Mouse (Mus musculus) splenic B cell, adult 2 months (primary cell): ENCODE data around the gene Zfp598.
A peak's percentile ranks its signal among the peaks of the same experiment; 100 is the strongest.
"Not testable (repeated sequence)": the region's sequence is repeated elsewhere in the genome, so short reads cannot be mapped to it uniquely, and the experiment has no call there.

ENCODE experiments used
- DNase-seq: peaks from one replicate; pipeline ENCODE4 v3.0.0-alpha.2; 2011; ENCODE audit warnings: low read depth, low spot score
- H3K27me3 ChIP-seq: 2 replicates; pipeline ENCODE4 v1.6.1; 2012; ENCODE audit warnings: mild to moderate bottlenecking, low read length, moderate library complexity, mixed read lengths; ENCODE audit not compliant: control insufficient read depth, poor library complexity, insufficient read depth, severe bottlenecking
- H3K36me3 ChIP-seq: 2 replicates; pipeline ENCODE4 v1.6.1; 2012; ENCODE audit warnings: mild to moderate bottlenecking, low read length, moderate library complexity, mixed read lengths; ENCODE audit not compliant: control insufficient read depth, poor library complexity, insufficient read depth, severe bottlenecking

Gene Zfp598

DNA sequence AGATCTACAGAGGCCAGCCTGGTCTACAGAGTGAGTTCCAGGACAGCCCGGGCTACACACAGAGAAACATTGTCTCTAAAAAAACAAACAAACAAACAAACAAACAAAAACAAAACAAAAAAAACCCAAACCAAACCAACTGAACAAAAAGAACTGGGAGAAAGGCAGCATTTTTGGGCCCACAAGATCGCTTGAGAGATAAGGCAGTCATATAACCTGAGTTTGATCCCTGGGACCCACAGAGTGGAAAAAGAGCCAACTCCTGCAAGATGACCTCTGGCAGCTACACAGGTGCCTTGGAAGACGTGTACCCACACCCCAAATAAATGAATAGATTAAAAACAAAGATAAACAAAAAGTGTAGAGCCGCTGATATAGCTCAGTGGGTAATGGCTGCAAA lies 14.5 kb upstream of the Zfp598 start:
- Histone ChIP-seq H3K27me3 (no peaks in the 10 kb centered on the region), H3K36me3 (no peaks in the 10 kb centered on the region)
- no peak for DNase-seq

DNA sequence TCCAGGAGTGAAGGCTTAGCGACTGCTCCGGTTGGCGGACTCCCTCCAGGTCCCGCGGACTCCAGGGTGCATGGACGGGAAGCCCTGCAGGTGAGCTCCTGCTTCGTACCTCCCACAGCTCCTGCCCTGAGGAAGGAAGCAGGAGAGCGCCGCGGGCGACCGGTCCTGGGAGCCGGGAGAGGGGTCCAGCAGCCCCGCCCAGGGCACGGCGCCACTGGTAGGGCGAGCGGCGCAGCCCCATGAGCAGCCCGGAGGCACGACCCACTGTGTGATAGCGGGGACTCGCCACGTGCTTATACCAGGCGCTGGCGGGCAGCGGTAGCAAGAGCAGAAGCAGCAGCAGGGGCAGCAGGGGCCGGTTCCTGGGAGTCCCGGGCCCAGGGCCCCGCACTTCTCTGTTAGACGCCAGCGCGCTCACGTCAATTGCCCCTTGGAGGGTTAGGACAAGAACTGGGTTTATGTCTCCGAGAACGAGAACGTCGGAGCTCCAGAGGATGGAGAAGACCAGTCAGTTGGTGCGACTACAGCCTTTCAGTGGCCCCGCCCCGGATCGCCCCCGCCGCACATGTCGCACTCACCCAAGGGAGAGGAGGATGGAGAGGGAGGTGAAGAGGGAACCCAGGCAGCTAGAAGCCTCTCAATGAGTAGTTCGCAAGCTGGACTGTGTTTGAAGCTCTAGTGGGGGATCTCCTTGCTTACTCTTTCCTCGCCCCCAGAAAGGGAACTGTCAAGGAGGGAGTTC lies 11.3 kb upstream of the Zfp598 start, which contains the start of gene Npw:
Gene Npw (minus strand): TSS at position 441 of the 742 bp plus-strand sequence.
- DNase-seq, result peak; percentile 45
- Histone ChIP-seq H3K27me3 (no peaks in the 10 kb centered on the region), H3K36me3 (no peaks in the 10 kb centered on the region)

DNA sequence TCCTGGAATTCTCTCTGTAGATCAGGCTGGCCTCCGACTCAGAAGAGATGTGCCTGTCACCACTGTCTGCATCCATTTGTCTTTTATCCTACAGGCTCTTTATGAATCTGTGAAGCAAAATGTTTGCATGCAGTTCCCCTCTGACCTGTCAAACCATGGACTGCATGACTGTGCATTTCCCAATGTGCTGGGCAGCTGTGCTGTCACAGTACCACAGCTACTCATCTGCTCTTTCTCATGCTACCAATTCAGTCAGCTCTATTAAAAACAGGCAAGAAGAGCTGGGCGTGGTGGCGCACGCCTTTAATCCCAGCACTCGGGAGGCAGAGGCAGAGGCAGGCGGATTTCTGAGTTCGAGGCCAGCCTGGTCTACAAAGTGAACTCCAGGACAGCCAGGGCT lies 2.5 kb upstream of the Zfp598 start:
- DNase-seq, H3K36me3 ChIP-seq, H3K27me3 ChIP-seq: not testable (repeated sequence)

DNA sequence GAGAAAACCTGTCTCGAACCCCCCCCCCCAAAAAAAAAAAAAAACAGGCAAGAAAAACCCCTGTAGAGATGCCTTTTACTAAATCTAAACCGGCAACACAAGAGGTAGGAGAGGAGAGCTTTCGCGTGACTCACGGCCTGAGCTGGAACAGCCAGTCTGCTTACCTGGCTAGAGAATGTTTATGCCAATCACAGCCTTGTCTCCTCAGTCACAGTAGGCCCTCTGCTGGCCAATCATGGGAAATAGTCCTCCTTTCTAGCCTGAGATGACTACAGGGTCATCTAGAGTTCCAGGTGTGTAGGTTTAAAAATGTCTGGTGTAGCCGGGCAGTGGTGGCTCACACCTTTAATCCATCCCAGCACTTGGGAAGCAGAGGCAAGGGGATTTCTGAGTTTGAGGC lies 2.1 kb upstream of the Zfp598 start:
- peak; percentile 83 for DNase-seq
- H3K27me3 ChIP-seq, result no peaks in the 10 kb centered on the region
- no peaks in the 10 kb centered on the region for H3K36me3 ChIP-seq

DNA sequence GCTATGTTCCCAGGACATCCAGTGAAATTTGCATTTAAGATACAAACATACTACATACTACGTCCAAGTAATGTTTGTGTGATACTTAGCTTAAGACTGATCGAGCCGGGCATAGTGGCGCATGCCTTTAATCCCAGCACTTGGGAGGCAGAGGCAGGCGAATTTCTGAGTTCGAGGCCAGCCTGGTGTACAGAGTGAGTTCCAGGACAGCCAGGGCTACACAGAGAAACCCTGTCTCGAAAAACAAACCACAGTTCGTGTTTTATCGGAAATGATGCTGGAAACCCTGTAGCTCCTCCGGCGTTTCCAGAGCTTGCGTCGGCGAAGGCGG lies 308 bp upstream of the Zfp598 start:
- H3K36me3 ChIP-seq, DNase-seq: not testable (repeated sequence)

DNA sequence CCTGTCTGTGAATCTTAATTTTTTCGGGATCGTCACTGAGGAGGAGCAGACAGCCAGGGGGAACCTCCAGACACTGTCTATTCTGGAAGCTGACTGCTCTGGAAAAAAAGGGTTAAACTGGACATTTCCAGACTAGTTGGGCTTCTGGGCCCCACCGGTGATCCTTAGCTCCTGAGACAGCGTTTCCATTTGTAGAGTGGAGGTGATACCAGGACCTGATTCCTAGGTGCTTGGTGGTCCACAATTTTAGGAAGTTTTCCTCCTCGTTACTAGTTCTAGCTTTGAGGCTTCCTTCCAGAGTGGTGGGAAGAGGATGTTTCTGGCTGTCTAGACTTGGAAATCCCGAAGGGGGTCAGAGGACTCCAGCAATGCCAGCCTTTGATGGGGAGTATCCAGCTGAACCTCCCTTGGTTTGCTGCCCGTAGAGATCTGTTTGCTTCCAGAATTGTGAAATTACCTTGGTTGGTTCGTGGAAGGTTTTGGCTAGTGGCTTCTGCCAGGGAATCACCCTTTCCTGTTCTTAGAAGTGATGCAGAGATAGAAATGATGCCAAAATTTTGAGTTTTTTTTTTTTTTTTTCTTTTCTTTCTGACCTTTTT lies 858 bp downstream of the Zfp598 start:
- H3K27me3 ChIP-seq, result no peaks in the 10 kb centered on the region
- no peak for DNase-seq
- H3K36me3 ChIP-seq, result no peaks in the 10 kb centered on the region

More for the DNA sequence above, 308 bp upstream of the Zfp598 start:
- not testable (repeated sequence) for H3K27me3 ChIP-seq

DNA sequence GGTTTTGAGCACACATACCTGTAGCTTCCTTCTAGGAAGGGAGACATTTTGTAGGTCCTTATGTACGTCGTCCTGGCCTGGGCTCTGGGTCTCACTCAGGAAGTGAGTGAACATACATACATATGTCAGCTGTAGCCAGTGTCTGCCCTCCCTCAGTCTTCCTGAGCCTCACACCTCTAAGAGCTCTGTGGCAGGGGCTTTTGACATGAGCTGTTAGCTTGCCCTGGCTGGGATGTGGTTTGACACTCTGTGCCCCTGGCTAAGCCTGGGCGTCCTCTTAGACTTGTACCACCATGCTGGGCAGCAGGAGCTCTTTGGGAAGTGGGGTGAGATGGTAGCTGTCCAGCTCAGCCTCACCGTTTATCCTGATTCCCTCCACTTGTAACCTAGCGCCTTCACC lies 1.9 kb downstream of the Zfp598 start:
- H3K27me3 ChIP-seq, result no peaks in the 10 kb centered on the region
- no peak for DNase-seq
- H3K36me3 ChIP-seq, result no peaks in the 10 kb centered on the region

DNA sequence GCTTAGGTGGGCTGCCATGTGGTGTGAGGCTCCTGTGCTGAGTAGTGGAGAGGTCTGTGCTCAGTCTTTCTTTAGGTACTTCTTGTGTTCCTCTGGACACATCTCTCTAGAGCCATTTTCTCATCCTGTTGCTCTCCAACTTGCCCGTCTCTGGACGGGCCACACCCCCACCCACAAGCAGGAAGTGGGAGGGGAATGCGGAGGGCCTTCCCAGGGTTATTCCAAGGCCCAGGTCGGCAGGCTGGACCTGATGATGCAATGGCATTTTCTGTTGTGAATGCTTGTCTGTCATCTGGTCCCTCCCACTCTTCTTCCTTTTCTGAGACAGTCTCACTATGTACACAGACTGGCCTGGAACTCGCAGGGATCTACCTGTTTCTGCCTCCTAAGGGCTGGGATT lies 2.7 kb downstream of the Zfp598 start:
- no peak for DNase-seq
- H3K36me3 ChIP-seq, result no peaks in the 10 kb centered on the region; the same call in none of the 2 replicates
- no peaks in the 10 kb centered on the region for H3K27me3 ChIP-seq

DNA sequence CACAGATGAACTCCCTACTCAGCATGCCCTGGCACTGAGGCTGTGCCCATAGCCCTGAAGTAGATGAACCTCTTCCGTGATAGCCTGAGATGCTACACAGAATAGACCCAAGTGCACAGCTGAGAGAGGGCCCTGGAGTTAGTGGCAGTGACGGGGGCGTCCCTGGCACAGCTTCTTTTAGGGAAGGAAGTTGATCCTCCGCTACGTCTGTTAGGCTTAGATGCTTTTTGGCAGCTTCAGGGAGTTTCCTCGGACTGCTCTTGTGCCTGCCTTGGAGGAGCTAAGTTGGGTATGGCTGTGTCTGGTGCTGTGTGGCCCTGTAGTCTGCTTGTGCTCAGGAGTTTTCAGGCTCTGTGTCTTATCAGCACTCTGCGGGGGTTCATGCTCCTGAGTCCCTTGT lies 4.8 kb downstream of the Zfp598 start:
- Histone ChIP-seq H3K27me3 (no peaks in the 10 kb centered on the region), H3K36me3 (no peaks in the 10 kb centered on the region; the same call in none of the 2 replicates)
- no peak for DNase-seq

DNA sequence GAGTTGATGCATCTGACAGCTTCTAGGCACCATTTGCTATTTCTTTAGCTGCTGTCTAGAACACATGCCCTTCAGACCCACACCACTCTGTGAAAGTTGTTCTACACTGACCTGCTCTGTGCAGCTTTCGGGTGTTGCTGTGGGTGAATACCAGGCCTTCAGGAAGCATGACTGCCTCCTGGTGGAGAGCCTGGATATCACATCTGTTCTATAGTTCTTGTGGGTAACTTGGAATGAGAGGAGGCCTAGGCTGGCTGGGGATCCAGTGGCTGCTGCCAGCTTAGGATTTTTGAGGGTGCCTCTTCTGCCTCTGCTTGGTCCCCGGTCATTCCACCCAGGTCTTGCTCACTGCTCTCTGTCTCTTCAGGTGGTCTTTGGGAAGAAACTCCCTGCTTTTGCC lies 6.7 kb downstream of the Zfp598 start:
- peaks cover 4% of the 10 kb centered on the region for H3K36me3 ChIP-seq

DNA sequence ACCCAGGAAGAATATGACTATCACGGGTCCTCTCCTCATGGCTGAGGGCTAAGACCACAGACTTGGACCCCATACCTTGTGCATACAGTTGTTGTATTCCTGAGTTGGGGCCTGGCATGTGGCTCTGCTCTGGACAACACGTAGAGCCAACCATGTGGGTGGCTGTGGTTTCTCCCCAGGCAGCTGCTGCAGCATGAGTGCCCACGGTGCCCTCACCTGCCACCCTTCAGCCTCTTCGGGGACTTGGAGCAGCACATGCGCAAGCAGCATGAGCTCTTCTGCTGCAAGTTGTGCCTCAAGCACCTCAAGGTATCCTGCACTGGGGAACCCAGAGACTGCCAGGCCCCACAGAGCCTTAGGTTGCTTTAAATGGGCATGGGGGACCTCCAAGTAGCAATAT lies 7.4 kb downstream of the Zfp598 start:
- Histone ChIP-seq H3K36me3 (peaks cover 4% of the 10 kb centered on the region), H3K27me3 (no peaks in the 10 kb centered on the region)
- DNase-seq, result no peak

More for the DNA sequence above, 6.7 kb downstream of the Zfp598 start:
- peak; percentile 85 for DNase-seq
- no peaks in the 10 kb centered on the region for H3K27me3 ChIP-seq

DNA sequence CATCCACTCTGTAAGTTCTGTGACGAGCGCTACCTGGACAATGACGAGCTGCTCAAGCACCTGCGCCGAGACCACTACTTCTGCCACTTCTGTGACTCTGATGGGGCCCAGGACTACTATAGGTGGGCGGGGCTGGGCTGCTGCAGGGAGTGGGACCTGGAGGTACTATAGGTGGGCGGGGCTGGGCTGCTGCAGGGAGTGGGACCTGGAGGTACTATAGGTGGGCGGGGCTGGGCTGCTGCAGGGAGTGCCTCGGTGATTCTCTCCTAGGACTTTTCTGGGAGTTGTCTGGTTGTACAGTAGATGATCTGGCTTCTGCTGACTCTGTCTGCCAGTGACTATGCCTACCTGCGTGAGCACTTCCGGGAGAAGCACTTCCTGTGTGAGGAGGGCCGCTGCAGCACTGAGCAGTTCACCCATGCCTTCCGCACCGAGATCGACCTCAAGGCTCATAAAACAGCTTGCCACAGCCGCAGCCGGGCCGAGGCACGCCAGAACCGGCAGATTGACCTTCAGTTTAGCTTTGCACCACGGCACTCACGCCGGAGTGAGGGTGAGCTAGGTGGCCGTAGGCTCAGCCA lies 8.1 kb downstream of the Zfp598 start:
- Histone ChIP-seq H3K36me3 (peaks cover 4% of the 10 kb centered on the region), H3K27me3 (no peaks in the 10 kb centered on the region)
- no peak for DNase-seq

DNA sequence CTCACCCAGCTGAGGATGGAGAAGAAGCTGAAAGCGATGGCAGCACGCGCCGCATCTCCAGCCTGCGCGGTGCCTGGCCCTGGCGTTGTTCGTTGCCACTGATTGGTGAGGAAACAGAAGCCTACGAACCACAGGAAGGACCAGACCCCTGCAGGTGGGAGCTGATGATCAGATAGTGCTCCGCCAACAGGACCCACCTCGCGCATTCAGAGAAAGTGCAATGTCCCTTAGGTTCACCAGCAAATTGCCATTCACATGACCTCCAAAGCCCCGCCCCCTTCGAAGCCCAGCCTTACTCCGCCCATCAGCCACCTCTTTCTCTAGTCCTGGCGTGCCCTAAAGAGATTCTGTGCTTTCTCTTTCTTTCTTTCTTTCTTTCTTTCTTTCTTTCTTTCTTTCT lies 17.0 kb downstream of the Zfp598 start:
- no peaks in the 10 kb centered on the region; the same call in 1 of the 2 replicates for H3K27me3 ChIP-seq
- H3K36me3 ChIP-seq, result no peaks in the 10 kb centered on the region; the same call in 1 of the 2 replicates
- DNase-seq, result peak; percentile 78

DNA sequence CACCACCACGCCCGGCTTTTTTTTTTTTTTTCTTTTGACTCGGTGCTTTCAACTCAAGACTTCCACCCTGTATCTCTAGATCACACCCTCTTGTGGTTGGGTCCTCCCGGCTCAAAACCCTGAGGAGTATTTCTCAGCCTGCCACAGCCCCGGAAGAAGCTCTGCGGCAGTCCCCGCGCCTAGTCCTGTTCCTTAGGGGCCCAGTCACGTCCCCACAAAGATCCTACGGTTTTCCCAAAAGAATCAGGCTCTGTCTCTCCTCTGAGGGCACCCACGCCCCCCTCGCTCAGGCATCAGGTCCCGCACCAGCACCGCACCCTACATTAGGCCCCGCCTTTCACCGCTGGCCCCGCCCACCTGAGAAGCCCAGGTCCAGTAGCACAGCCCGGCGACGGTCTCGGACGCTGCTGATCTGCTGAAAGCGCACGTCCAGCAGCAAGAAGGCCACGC lies 17.7 kb downstream of the Zfp598 start:
- Histone ChIP-seq H3K36me3 (no peaks in the 10 kb centered on the region; the same call in 1 of the 2 replicates), H3K27me3 (no peaks in the 10 kb centered on the region; the same call in 1 of the 2 replicates)
- DNase-seq, result peak; percentile 68

DNA sequence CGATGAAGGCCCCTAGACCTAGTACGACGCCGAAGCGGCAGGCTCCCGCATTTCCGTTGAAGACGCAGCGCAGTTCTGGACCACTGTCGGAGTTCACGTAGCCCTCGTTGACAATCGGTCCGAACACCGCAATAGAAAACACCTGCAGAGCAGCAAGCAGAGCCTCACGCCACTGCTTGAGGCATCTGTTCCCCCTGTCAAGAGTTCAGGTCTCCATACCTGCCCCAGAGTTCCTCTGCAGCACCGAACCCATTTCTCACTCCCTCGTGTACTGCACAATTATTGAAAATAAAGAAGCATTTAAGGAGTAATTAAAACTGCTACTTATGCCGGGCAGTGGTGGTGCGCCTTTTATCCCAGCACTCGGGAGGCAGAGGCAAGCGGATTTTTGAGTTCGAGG lies 18.1 kb downstream of the Zfp598 start:
- no peaks in the 10 kb centered on the region; the same call in 1 of the 2 replicates for H3K27me3 ChIP-seq
- no peaks in the 10 kb centered on the region; the same call in 1 of the 2 replicates for H3K36me3 ChIP-seq
- no peak for DNase-seq
